Mouse (Mus musculus): ENCODE results near the gene Xkrx.

GRCm38 (mm10) chrX:134141551-134141950, 20.3 kb downstream of the Xkrx start:
- no peak for TF ChIP-seq CTCF (IDR thresholded peaks at IDR 0.05; ENCODE audit: control insufficient read depth, insufficient read depth, insufficient read length)
- TF ChIP-seq MYOD1 (IDR thresholded peaks at IDR 0.05; ENCODE audit: control insufficient read depth, insufficient read length, low read depth) = no peak
- no peak for TF ChIP-seq USF1 (IDR thresholded peaks at IDR 0.05; ENCODE audit: low read depth)

Measured in C2C12 (cell line).